Mouse (Mus musculus) heart, postnatal 36 days (tissue): ENCODE results near the gene Nrk. TPM values are rescaled to one million over a fixed set of nuclear protein-coding genes. Genes with fewer than 3 reads are reported as not detected.

ENCODE experiments used
- total RNA-seq, 2 experiments: library from RNA; stranded (reverse); gene quantifications; 2 replicates each; pipeline ENCODE4 v1.2.3; 2021

Nrk gene
- total RNA-seq, 2 experiments from 2014 or later, result 0.89 to 1.4 TPM

Other genes starting within 250 kb of the Nrk start
- gene Serpina7, start 170.8 kb downstream of the Nrk start, total RNA-seq, result not detected
- gene 4930513O06Rik, start 171.8 kb downstream of the Nrk start, total RNA-seq, result not detected